Mouse (Mus musculus): ENCODE results near the gene Rcbtb2. TPM values are rescaled to one million over a fixed set of nuclear protein-coding genes. Genes with fewer than 3 reads are reported as not detected.

Gene Rcbtb2
- total RNA-seq, 2 experiments from 2014 or later, result 17.3 TPM

GRCm38 (mm10) chr14:73142896-73143709, 20.3 kb downstream of the Rcbtb2 start:
- intact Hi-C loops (cut with DNase I), result no loop called here
- peak; percentile 79 to 85 for DNase-seq (ENCODE audit: low spot score in 2 of 2)

- no peak for DNase-seq (ENCODE audit: low spot score in 2 of 2)
- intact Hi-C loops (cut with DNase I), result no loop called here
These were observed 21.0 kb downstream of the Rcbtb2 start for GRCm38 (mm10) chr14:73143710-73144420.

GRCm38 (mm10) chr14:73145531-73145930, 22.7 kb downstream of the Rcbtb2 start:
- DNase-seq (ENCODE audit: low spot score in 2 of 2), result no peak
- intact Hi-C loops (cut with DNase I), result no loop called here

GRCm38 (mm10) chr14:73146721-73147120, 23.9 kb downstream of the Rcbtb2 start:
- intact Hi-C loops (cut with DNase I), result no loop called here
- no peak for DNase-seq (ENCODE audit: low spot score in 2 of 2)

- intact Hi-C loops (cut with DNase I), result no loop called here
- DNase-seq (ENCODE audit: low spot score in 2 of 2), result no peak
These were observed 25.3 kb downstream of the Rcbtb2 start for GRCm38 (mm10) chr14:73148125-73148524.

GRCm38 (mm10) chr14:73161303-73161702, 38.5 kb downstream of the Rcbtb2 start:
- intact Hi-C loops (cut with DNase I), result no loop called here
- peak in 1 of 2 experiments; percentile 47 for DNase-seq (ENCODE audit: low spot score in 2 of 2)

- intact Hi-C loops (cut with DNase I), result no loop called here
These were observed 39.5 kb downstream of the Rcbtb2 start for GRCm38 (mm10) chr14:73162192-73162800.

GRCm38 (mm10) chr14:73163363-73163998, 40.6 kb downstream of the Rcbtb2 start:
- intact Hi-C loops (cut with DNase I), result no loop called here
- DNase-seq (ENCODE audit: low spot score in 2 of 2), result no peak

More at GRCm38 (mm10) chr14:73162192-73162800, 39.5 kb downstream of the Rcbtb2 start:
- DNase-seq (ENCODE audit: low spot score in 2 of 2), result peak in 1 of 2 experiments; percentile 24

- DNase-seq (ENCODE audit: low spot score in 2 of 2), result no peak
These were observed 42.3 kb downstream of the Rcbtb2 start for GRCm38 (mm10) chr14:73165136-73165535.

GRCm38 (mm10) chr14:73168605-73169004, 45.8 kb downstream of the Rcbtb2 start:
- intact Hi-C loops (cut with DNase I), result no loop called here
- DNase-seq (ENCODE audit: low spot score in 2 of 2), result no peak

More at GRCm38 (mm10) chr14:73165136-73165535, 42.3 kb downstream of the Rcbtb2 start:
- intact Hi-C loops (cut with DNase I), result no loop called here

- intact Hi-C loops (cut with DNase I), result no loop called here
These were observed 47.3 kb downstream of the Rcbtb2 start for GRCm38 (mm10) chr14:73169926-73170844.

GRCm38 (mm10) chr14:73172196-73173011, 49.6 kb downstream of the Rcbtb2 start:
- intact Hi-C loops (cut with DNase I), result no loop called here
- DNase-seq (ENCODE audit: low spot score in 2 of 2), result no peak

More at GRCm38 (mm10) chr14:73169926-73170844, 47.3 kb downstream of the Rcbtb2 start:
- no peak for DNase-seq (ENCODE audit: low spot score in 2 of 2)

- intact Hi-C loops (cut with DNase I), result no loop called here
- no peak for DNase-seq (ENCODE audit: low spot score in 2 of 2)
These were observed 50.8 kb downstream of the Rcbtb2 start for GRCm38 (mm10) chr14:73173662-73174061.

- DNase-seq (ENCODE audit: low spot score in 2 of 2), result peak in 1 of 2 experiments; percentile 60
- intact Hi-C loops (cut with DNase I), result no loop called here
These were observed 51.5 kb downstream of the Rcbtb2 start for GRCm38 (mm10) chr14:73174091-73174995.

GRCm38 (mm10) chr14:73175031-73175430, 52.2 kb downstream of the Rcbtb2 start:
- DNase-seq (ENCODE audit: low spot score in 2 of 2), result no peak
- intact Hi-C loops (cut with DNase I), result no loop called here

GRCm38 (mm10) chr14:73175814-73176213, 53.0 kb downstream of the Rcbtb2 start:
- intact Hi-C loops (cut with DNase I), result no loop called here

GRCm38 (mm10) chr14:73176266-73176665, 53.4 kb downstream of the Rcbtb2 start:
- no peak for DNase-seq (ENCODE audit: low spot score in 2 of 2)
- intact Hi-C loops (cut with DNase I), result no loop called here

More at GRCm38 (mm10) chr14:73175814-73176213, 53.0 kb downstream of the Rcbtb2 start:
- DNase-seq (ENCODE audit: low spot score in 2 of 2), result no peak

Data from left cerebral cortex, postnatal 25 days (tissue).